Mouse (Mus musculus) monocyte, adult 2 months (primary cell): ENCODE measurements around the gene Plekhm2.
A peak's percentile ranks its signal among the peaks of the same experiment; 100 is the strongest.

Experiments
- DNase-seq, 2 experiments: peaks; one replicate each; pipeline ENCODE4 v3.0.0; 2022; ENCODE audit warnings: low spot score in 2 of 2, low read depth in 1 of 2

The Plekhm2 gene

DNA sequence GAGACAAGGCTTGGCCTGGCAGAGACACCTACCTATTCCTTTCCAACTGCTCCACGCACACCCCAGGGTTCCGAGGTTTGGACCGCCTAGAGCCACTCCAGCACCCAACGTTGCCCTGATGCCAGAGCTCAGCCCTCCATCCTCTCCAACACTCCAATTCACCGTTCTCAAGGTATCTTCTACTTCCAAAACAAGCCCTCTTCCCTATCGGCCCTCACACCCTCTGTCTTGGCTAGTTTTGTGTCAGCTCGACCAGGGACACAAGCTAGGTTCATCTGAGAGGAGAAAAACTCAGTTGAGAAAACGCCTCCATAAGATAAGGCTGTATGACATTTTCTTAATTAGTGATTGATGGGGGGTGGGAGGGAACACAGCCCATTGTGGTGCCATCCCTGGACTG lies at the start of gene Plekhm2:
Plekhm2 (minus strand) TSS at position 101 of the 400 bp plus-strand sequence.
- DNase-seq = no peak

DNA sequence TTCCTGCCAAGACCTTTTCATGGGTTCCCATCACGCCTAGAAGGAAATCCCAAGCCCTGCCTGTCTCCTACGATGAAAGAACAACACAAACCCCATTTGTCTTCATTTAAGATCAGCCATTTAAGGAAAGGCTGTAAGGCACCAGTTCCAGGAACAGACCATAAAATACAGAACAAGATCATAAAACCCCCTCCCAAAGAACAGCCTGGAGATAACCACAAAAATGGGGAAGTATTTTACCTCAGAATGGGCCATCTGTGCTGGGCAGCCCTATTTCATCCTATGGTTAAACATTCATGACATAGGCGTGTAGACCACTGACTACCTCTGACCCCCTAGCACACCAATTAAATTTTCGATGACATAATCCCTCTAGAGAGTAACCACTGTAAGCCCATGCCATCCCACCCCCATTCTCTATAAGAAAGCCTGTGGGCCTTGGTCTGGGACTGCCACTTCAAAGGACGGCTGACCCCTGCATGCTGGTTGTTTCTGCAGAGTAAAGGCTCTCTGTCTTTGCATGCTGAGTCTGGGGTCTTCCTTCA lies 49.0 kb upstream of the Plekhm2 start:
- DNase-seq = no peak

DNA sequence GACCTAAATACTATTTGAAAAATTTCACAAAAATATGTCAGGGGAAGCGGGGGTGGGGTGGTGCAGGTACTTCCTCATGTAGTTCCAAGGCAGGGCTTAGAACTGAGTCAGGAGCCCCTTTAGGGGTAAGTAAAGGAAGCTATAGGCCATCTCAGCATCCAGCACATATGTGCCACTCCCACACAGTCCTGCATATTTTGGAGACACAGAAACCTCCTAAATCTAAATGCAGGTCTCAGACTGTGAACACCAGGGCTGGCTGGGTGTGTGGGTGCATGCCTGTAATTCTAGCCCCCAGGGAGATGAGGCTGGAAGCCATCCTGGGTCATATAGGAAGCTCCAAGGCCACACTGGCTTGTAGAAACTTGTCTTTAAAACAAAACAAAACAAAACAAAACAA lies 46.6 kb upstream of the Plekhm2 start:
- DNase-seq = no peak

DNA sequence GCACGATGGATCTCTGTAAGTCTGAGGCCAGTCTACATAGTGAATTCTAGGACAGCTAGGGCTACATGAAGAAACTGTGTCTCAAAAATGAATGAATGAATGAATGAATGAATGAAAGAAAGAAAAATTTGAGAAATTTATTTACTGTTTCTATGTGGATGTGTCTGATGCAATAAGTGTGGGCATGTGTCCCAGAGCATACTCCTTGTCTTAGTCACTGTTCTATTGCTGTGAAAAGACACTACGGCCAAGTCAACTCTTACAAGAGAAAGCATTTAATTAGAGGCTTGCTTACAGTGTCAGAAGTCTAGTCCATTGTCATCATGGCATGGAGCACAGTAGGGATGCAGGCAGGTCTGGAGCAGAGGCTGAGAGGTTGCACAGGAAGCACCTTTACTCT lies 44.3 kb upstream of the Plekhm2 start:
- DNase-seq = no peak

DNA sequence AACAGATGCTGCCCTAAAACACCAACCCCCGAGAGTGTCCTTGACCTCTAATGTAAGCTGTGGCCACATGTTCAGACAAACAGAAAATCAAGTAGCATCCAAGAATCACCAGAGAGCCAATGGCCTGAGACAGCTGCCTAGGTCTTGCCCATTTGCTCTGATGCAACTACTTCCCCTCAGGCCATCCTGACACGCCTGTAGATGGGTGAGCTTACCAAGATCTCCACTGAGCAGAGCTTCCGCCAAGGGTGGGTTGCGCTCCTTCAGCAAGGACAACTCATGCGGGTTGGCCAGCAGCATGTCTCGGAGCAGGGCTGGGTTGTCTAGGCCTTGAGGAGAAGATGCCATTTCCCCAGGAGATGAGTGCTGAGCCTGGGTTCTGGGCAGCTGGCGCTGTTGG lies 43.3 kb upstream of the Plekhm2 start:
- no peak for DNase-seq

DNA sequence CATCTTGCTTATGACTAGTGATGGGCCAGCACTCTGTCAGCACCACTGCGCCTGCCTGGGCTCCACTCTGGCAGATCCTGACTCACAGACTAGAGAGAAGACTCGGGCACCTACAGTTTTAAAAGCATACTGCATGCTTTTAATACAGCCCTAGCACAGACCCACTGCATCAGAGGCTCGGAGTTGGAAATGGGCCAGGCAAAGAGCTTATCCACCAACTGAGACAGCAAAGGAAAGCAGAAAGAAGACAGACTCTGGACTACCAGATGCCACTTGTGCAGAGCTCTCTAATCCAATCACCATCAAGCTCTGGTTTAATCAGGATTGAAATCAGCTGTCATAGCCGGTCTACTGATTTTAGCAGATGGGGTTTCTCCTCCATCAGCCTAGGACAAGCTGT lies 40.6 kb upstream of the Plekhm2 start:
- DNase-seq = no peak

DNA sequence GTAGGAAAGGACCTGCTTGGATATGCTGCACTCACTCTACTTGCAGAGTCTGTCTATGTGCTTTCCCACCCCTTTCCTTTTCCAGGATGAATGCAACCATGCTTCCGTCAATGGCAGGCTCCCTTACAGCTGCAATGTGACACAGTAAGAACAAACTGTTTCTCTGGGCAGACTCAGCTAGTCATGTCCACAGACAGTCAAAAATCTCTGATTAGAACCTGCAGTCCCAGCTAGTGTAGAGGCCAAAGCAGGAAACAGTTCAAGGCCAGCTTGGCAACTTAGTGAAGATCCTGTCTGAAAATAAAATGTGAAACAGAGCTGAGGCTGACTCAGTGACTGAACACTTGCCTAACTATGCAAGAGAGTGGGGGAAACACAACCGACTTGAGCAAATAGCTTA lies 39.9 kb upstream of the Plekhm2 start:
- DNase-seq = no peak

DNA sequence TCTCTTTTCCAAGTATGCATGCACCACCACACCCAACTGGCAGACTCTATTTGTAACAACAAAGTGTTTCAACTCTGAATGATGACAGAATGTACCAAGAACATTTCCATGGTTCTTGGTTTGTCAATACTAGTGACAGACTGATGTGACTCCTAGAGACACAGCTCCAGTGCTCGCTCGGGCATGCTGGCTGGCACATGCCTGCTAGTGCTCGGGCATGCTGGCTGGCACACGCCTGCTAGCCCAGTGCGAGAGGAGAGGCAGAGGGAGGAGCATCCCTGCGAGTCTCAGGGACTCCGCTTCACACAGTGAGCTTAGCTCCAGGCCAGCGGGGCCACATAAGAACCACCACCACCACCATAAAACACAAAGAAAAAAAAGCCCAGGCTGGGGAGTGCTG lies 30.0 kb upstream of the Plekhm2 start:
- DNase-seq = no peak

DNA sequence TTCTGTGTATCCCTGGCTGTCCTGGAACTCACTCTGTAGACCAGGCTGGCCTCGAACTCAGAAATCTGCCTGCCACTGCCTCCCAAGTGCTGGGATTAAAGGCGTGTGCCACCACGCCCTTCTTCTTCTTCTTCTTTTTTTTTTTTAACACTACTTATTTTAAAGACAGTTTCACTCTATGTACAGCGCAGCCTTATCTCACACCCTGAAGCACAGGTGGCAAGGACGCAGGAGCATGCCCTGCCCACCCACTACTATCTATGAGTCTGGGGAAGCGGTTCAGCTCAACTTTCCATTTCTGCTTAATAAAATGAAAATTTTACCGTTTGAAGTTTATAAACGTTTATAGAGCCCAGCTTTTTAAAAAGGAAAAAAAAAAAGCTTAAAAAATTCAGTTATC lies 23.8 kb upstream of the Plekhm2 start:
- no peak for DNase-seq

DNA sequence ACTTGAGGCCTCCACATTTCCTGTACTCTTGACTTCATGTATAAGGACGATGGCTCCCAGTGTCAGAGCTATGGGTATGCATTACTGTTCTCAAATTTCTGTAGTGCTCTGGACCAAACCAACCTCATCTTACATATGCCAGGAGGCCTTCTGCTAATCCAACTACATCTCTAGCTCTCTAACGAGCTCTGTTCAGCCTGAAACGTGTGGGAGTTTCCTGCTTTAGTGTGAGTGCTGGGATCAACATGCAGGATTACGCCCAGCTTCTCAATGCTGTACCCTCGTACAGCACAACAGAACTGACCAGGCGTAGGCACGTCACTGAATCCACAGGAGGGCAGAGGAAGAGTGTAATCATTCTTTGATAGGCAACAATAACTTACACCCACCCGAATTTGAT lies 21.8 kb upstream of the Plekhm2 start:
- no peak for DNase-seq

DNA sequence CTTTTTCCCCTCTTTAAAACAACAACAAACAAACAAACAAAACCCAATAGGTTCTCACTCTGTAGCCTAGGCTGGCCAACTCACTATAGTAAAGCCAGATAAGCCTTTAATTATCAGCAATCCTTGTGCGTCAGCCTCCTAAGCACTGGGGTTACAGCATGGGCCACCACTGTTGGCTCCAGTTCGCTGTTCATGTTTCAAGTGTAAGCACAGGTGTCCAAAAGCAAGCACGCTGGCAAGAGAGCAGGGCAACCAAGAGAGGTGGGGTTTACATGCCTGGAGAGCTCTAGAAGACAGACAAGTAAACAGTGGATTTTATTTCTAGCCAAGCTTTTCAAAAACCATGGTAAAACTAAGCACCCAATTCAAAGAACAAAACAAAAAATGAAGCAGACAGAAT lies 21.4 kb upstream of the Plekhm2 start:
- no peak for DNase-seq

DNA sequence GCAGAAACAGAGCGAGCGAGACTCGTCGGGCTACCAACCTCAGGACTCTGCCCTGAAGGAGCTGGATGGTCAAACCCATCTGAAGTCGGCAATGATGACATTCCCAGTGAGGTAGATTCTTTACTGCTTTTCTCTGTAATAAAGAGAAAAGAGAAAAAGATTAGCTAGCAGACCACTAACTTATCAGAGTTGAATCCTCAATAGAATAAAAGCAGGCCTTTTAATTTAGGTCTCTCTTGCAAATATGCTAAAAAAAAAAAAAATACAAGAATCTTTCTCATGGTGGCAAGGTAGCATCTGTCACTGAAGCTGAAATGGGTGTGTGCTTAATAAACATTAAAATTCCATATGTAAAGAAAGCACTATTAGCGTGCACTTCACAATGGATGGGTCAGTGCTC lies 20.8 kb upstream of the Plekhm2 start, which contains the start of gene Rsc1a1:
Rsc1a1 (minus strand) TSS at position 101 of the 400 bp plus-strand sequence.
- no peak for DNase-seq

DNA sequence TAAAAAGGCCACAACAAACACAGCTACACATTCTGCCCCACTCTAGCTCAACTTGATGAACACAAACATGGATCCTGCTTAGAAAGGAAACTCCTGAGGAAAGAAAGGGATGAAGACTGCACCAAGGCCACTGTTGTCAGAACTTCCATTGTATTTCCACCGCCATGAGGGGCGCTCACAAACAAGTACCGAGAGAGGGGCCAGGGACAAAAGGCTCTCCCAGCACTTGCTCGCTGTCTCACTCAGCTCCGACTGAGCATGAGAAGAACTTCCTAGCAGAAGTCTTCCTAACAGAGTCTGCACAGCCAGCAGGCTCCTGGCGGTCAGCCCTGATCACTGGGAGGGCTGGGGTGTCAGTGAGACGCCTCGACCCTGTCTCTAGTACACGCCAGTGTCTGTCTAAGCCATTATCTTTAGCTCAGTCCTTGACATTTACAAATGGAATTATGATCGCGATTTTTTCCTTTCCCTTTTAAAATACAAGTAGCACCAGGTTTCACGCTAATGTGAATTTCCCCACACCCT lies 18.1 kb upstream of the Plekhm2 start:
- no peak for DNase-seq

DNA sequence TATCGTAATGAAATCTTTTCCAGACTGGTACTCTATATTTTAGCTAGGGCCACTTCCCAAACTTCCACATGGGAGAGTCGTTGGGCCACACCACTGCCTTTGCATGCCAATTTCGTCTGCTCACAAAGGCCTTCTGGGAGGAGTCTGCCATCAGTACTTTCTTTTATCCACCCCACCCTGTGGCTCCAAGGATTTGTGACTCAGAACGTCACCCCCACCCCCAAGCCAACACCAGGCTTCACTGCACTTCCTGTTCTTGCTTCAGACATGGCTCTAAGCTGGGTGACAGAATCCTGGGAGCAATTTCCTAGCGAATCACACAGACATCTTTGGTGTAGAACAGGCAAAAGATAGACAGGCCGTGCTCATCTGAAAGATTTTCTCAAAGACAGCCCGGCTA lies 17.1 kb upstream of the Plekhm2 start:
- no peak for DNase-seq

DNA sequence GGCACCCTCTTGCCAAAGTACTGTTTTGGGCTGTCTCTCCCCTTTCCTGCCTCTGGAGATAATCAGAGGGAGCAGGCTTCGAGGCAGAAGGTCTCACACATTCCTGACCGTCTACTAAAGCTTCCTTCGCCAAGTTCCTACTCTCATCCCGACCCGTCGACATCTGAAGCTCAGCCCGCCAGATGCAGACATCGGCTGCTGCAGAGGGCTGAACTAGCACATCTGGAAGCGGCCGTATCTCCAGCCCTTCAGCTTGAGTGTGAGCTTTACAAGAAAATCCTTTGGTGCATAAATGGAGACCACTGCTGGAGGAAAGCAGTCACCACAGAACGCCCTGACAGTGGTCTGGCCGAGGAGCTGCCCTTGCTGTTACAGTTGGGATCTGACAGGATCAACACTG lies 16.2 kb upstream of the Plekhm2 start:
- DNase-seq = no peak

DNA sequence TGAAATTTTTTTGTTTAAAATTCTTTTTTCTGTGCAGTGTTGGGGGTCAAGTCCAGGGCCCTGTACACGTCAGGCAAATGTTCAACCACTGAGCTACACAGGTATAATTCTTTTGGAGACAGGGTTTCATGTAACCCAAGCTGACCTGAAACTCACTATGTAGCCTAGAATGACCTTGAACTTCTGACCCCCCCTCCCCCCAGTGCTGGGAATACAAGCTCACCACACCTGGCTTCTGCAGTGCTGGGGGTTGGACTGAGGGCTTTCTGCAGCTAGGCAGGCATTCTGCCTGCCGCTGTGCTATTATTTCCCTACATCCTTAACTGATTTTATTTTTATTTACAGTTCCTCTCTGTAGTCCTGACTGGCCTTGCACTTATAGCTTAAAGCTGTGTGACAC lies 14.3 kb upstream of the Plekhm2 start:
- no peak for DNase-seq

DNA sequence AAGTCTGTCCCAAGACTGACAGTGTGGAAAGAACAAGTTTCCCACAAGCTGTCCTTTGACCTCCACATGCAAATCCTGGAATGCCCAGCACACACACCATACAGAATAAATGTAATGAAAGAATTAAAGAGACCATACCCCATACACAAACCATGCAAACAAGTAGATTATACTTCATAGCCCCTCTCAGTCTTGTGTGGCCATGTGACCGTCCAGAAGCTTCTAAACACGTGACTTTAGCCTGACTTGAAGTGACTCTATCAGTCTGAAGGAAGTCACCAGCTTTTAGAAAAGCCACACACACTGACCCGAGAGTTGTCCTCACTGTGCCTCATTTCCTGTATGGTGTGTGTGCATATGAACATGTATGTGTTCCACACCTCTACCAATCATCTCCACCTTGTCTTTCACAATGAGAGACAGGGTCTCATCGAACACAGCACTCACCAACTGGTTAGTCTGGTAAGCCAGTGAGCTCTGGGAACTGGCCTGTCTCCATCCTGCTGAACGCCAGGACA lies 11.8 kb upstream of the Plekhm2 start:
- no peak for DNase-seq

DNA sequence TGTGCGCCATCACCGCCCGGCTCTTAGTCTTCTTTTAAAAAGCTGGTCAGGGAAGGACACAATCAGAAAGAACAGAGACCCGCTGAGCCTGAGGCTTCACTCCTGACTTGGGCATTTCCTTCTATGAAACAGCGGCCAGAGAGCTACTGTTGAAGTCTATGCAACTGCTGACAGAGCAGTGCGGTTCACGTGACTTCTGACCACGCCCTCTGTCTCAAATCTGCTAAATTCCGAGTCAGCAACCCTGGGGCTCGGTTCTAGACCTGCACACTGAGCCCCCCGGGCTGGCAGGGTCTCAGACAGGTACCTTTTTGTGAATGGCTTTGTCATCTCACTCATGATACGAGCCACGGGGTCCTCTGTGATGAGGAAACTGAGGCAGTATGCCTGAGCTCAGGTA lies 7.6 kb upstream of the Plekhm2 start:
- no peak for DNase-seq

DNA sequence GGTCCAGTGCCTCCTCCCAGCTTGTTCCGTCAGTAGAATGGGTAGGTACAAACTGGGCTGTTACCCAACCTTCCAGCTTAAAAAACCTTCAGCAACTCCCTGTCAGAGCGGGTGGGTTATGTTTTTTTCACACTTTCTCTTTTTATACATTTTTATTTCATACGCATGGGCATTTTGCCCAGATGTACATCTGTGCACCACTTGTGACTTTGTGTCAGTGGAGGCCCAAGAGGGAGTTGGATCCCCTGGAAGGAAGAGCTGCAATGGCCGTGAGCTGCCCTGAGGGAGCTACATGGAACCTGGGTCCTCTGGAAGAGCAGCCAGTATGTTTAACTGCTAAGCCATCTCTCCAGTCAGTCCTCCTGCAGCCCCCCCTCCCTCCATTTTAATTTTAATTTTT lies 6.7 kb upstream of the Plekhm2 start:
- no peak for DNase-seq

DNA sequence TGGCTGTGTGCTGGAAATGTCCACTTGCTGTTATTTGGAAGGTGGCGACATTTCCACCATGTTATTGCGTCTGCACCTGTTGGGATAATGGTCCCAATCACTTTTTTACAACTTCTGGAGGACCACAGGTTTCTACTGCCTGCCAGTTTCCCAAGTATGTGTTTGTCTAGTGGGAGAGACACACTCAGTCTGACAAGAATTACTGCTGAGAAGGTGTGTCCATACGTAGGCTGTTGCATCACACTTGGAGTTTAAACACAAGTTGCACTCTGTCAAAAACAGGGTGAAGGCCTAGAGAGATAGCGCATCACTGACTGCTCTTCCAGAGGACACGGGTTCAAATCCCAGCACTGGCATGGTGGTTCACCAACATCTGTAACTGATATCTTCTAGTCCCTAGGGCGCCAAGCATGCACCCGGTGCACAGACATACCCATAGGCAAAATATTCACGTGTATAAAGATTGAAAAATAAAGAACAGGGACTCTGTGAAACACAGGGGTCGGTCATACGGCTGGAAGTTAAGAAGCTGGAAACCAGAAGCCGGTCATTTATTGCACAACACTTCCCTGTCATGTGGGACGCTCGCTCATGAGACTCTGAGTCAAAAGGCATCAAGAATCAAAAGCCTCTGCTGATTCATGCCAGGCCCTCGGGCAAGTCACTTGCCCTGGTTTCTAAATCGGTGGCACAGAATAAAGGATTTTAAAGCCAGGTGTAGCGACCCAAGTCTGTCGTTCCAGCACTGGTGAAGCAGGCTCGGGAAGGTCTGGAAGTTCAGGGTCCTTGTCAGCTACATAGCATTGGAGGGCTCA lies 5.4 kb upstream of the Plekhm2 start:
- DNase-seq = peak; percentile 74 to 79

DNA sequence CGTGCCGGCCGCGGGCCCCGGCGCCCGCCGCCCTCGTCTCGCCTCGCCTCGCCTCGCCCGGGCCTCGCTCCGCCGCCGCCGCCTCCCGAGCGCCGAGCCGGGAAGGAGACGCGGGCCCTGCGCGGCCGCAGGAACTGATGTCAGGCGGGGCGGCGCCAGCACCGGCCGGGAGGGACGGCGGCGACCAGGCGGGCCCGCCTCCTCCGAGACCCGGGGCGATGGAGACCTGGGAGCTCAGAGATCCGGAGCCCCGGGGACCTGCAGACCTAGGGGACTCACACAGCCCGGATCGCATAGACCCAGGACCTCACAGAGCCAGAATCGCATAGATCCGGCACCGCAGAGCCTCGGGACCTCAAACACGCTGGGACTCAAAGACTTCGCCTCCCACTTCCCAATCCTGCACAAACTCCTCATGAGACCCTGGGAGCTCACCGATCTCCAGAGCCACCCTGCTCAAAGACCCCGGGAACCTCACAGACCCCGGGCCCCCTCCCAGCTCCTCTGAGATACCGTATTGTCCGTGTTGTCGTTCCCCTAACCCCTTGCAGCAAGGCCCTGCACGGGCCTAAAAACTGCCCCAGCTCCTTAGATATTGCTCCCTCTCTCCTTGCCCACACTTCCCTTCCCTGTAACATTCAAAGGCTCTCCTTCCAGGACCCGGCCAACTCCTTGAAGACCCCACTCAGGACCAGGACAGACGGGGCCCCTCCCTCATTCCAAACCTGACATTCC lies 521 bp downstream of the Plekhm2 start:
- peak in 1 of 2 experiments; percentile 35 for DNase-seq
